Mouse (Mus musculus) hindlimb bud, embryonic 11.5 days (tissue): ENCODE measurements around the gene Bicra.

Experiments used
- DNase-seq: peaks from one replicate; pipeline ENCODE4 v3.0.0-alpha.2; 2012; ENCODE audit warnings: low read depth, low spot score; ENCODE audit errors: extremely low spot score

The Bicra gene

DNA sequence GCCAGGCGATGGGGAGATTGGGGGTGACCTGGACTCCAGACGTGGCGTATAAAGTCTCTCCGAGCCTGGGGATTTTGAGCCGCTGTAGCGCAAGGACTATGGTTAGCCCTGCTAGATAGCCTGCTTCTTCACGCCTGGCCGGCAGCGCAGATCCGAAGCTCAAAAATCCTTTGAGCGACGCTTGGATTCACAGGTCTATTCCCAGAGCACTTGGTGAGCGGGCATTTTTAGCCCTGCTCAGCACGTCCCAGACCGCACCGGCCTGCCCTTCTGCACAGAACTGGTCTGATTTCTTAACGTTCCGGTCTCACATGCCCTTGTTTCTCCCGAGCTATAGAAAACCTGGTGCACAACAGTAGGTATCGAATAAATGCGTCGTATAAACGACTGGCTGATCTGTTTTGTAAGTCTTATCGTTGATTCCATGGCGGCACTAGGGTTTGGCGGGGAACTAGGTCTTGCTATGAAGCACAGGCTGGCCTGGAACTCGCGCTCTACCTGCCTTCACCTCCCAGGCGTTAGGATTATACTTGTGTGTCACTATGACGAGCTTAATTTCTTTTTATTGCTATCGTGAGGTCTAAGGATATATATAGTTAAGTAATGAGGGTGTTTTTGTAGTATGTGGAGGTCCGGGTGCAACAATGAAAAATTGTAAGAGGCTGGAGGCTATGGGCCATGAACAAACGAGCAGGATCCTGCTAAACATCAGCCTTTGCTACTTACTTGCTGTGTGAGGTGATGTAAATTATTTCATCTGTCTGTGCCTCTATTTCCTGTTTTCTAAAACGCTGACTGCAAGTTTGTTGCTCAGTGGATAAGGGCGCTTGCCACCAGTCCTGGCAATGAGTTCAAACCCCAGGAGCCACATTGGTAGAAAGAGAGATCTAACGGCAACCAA lies 1.2 kb upstream of the Bicra start:
- DNase-seq, result no peak

DNA sequence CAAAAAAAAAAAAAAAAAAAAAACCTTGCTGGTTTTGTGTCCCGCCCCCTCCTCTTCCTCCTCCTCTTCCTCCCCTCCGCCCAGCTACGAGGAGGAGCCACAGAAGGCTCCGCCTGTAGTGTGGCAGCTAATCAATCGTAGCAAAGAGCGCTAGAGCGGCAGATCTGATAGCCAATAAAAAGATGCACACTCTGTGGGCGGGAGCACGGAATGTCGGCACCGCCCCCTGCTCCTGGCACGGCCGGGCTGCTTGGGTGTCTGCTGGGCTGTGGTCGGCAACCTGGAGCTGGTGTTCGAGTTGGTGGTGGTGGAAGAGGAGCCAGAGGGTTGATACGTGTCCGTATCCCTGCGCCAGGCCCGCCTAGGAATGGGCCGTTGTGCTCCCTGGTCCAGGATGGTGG lies 443 bp upstream of the Bicra start:
- DNase-seq, result peak; percentile 97

DNA sequence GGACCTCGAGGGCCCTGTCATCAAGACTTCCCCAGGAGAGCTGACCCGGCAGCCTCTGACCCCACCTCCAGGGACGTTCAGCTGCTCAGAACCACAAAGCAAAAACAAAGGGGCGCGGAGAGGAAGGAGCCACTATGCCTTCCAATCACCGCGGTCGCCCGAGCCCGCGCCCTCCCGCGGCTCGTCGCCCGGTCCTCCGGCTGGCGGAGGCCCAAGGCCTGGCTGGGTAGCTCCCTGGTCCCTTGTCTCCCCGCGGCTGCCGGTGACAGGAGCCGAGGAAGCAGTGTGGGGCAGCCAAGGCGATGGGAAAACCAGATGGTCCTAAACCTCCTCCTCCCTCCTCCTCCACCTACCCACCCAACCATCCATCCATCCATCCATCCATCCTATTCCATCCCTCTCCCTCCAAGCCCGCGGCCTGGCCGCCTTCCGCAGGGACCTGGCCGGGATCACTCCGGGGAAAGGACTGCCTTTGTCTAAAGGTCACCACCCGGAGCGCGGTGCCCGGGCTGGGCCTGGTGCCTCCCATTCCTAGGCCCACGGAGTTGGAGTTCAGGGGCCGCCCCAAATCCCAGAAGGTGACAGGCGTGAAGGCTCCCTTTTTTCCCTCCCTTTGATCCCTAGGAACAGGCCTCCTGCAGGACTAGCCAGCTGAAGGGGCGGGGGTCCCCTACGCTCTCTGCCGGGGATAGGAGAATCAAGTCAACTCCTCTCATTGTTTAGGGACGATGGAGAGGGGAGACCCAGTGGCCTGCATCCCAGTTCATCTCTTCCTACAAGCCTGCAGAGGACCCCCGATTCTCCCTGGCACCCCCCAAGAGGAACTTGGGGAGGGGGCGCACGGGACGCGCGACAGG lies 1.0 kb downstream of the Bicra start:
- no peak for DNase-seq

DNA sequence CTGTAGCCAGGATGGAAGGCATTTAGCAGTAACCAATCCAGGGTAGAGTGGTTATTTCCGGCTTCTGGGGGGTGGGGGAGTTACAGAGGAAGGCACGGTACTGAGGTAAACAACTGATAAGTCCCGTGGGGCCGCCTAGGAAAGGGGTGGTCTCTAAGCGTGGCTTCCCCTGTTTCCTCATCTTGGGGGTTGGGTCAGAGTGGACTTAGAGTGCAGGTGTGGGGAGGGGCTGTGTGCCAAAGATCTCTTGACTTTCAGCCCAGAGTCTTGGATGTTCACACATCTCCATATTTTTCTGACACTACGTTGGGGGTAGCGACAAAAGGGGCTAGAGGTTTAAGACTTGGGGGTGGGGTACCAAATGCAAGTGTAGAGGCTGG lies 1.6 kb downstream of the Bicra start:
- DNase-seq, result no peak

DNA sequence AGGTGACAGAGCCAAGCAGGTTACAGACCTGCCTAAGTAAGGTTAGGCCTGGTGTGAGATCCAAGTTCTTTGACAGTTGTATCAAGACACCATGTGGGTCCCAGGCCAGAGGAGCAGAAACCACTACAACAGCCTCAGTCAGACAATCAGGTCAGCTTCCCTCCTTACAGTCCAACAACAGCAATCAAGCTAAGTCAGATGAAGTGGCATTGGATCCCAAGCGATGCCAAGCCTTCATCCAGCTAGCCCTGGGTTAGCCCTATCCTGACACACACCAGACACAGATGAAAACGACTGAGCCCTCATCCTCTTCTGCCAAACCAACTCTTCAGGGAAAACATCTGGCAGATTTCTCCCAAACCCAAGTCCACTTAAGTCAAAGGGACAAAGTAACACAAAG lies 2.2 kb downstream of the Bicra start:
- DNase-seq, result no peak

DNA sequence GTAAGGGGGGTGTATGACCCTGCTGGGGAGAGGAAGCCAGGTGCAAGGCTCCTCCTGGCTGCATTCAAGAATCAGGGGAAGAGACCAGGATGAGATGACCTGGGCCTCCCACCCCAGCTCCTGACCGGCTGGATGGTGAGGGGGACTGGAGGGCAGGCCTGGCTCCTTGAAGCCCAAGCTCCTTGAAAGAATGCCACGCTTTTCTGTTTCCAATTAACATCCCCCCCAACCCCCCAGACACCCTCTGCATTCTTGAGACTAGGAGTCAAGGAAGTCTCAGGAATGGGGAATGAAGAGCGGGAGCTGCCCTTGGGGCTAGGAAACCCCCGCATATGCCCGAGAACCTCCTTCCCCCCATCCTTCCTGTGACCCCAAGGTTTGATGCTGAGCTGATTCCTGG lies 3.2 kb downstream of the Bicra start:
- no peak for DNase-seq

DNA sequence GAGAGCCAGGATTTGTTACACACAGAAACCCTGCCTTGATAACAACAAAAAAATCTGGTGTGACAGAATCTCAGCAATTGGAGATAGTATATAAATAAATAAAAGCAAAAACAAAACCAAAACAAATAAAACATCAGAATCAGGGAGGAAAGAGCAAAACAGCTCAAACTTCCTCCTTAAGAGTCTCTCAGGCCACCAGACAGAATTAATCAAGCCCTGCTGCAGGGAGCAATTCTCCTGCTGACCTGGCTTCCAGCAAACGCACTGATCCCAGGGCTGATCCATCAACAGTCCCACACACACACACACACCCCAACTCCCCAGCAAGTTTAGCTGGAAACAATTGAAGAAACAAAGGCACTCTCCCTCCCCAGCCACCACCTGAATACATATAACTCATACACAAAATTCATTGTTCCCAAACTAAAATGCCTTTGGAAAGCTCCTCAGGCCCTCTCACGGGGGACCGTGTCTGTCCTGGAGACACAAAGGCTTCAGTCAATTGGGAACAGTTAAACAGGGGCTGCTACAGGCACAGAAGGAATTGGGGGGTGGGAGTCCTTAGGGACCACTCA lies 3.8 kb downstream of the Bicra start:
- DNase-seq, result no peak

DNA sequence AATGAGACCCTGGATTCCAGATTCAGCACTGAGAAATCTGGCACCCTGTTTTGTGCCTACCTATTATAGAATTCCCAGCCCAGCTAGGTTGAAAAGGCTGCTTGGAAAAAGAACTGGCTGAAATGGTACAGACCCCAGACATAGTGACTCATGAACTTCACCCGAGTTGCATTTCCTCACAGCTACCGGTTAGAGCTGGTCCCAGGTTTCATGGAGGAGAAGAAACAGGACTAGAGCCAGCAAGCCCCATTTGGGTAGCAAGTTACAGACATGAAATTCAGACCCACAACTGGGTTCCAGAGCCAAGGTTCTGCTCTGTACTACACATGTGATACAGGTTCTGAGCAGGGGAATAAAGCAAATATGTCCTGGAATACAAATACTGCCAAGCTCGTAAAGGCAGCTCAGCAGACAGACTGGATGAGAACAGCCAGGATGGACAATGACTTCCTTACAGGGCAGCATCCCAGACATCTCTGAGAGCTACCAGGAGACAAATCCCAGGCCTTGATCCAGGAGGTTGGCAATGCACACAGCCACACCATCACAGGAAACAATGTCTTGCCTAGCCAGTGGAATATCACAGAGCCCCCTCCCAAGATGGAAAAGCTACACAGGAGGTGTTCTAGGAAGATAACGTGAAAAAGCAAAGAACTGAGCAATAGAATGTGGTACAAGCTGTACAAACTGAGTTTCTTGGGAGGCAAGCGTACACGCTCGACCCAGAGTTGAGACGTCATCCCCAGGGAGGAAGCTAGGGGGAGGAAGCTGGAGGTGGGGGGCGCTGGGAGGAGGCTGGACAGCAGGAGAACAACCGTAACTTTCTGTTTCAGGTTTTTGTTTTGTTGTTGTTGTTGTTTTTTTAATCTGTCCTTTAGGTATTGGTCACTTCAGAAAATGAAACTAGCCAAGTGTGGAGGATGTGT lies 4.6 kb downstream of the Bicra start:
- DNase-seq, result no peak

DNA sequence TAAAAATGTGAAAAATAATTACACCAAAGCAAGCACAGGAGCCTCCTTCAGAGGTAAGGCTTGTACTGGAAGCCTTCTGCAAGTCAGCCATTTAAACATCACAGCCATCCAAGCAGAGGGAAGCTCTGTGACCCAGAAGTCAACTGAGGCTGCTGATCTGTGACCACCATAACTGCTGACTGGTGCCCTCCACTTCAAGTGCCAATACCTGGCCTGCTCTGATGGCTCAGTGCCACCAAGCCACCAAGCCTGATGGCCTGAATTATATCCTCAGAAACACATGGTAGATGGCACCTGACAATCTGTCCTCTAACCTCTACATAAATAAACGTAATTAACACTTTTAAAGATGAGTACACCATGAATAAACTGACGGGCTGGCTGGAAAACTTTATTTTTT lies 6.5 kb downstream of the Bicra start:
- no peak for DNase-seq

DNA sequence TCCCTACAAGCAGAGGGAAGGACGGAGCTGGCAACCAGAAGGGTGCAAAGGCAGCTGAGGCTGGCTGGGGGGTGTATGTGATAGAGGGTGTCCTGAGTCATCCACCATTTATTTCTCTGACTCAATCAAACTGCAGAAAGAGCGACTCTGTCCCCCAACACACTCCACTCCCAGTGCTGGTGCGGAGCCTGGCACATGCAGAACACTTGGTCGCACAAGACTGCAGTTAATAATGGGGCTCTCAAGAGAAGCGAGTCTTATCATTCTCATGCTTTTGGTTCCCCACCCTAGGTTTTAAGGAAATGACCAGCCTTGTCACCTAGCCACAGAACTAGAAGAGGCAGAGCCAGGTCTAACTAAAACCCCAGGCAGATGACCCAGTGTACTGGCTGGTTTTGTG lies 8.4 kb downstream of the Bicra start:
- no peak for DNase-seq

DNA sequence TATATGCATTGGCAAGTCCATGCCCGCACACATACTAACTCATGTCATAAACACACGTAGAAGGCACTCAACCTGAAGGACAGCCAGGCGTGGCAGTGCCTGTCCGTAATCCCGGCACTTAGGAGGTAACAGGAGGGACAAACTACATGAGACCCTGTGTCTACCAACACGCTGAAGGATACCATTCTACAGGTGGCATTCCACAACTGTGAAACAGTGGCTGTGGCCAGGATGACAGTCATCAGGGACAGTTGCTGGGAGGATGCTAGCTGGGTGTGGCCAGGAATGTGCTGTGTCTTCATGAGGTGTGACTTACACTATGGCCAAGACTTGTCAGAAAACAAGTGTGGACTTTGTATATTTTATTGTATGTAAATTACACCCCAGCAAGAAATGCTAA lies 10.7 kb downstream of the Bicra start:
- DNase-seq, result no peak

DNA sequence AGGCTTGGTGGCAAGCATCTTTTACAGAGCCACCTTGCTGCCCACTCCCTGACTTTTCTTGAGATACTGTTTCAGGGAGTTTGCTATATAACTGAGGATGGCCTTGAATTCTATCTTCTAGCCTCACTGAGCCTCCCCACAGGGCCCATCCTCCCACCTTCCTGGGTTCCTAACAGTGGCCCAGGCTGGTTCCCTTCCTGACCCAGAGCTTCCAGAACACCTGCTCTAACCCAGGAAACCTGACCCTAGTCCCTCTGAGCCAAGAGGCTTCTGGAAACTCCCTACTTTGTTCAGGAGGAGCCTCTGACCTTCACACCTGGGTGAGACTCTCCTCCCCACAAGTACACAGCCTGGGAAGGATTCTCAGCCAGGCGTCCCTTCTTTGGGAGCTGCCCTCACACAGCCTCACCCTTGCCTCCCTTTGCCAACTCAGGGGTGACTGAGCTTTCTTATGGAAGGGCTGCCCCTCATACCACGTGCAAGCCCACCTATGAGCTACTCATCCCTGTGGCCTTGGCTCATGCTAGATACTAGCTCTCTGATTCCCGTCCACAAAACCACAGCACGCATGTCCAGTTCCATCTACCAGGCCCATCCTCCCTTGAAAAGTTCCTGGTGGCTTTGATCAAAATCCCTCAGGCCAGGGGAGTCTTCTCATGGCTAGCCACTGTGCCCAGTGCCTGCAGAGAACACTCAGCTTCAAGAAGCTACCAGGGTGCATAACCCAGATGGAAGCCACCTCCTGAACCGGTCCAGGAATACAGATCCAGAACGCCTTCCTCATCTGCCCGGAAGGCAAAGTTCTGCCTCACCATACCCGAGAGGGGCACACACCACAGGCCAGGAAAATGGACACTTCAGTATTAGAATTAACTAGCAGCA lies 13.9 kb downstream of the Bicra start:
- no peak for DNase-seq

DNA sequence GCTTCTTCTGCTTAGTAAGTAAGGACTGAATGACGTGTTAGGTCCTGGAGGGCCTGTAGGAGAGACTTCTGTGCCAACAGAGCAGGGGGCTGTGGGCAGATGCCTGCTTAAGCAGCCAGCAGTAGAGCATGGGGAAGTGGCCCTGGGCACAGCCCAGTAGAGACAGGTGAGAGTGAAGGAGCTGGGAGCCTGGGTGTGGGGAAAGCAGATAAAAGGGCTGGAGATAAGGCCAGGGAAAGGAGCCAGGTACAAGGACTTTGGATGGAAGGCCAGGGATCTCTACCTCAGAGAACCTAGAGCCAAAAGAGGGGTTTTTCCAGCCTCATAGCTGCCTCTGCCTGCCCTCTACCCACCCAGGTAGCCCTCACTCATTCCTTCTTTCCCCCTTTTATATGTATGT lies 14.7 kb downstream of the Bicra start:
- DNase-seq, result no peak

DNA sequence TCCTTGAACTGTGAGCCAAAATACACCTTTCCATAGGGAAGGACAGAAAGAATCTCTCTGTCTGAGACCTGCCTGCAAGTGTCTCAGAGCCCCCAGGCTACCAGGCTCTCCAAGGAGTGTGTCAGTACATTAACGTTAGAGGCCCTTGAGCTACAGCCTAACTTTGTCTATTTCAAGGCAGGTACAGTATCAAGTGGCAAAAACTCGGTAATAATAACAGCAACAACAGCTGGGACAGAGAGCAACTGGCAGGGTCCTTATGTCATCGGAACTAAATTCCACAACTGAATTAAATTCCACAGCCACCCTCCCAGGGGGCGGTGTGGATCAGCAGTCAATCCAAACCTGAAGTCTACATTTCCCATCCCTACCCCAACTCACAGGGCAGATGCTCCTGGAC lies 16.6 kb downstream of the Bicra start:
- DNase-seq, result no peak

DNA sequence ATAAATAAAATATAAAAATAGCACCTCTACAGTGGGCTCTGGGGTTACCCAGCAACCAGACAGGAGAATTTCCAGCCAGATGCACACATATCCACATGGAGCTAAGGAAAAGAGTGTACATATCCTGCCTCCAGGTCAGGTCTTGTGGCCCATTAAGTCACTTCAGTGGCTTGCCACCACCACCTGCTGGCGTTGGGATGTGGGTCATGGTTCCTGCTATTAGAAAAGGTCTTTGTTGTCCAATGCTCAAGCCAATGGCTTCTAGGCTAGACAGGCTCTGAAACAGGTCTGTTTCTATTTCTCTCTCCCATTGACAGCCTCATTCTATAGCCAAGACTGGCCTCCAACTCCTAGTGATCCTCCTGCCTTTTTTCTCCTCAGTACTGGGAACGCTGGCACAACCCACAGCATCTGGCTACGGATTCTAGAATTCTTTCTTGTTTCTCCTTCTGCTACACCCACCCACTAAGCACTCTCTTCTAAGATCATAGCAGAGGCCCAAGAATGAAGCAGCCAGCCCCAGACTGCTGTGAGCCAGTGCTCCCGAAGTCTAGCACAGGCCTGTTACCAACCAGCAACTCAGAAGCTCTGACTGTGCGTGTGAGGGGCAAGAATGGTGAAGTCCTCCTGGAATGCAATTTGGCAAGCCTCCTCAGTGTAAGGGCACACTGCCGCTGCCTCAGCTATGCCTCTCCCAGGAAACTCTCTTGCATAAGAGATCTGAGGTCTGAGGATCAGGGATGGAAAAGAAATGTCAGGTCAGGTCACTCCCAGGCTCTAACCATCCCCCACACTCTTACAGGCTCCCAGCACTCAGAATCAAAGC lies 19.4 kb downstream of the Bicra start:
- no peak for DNase-seq

DNA sequence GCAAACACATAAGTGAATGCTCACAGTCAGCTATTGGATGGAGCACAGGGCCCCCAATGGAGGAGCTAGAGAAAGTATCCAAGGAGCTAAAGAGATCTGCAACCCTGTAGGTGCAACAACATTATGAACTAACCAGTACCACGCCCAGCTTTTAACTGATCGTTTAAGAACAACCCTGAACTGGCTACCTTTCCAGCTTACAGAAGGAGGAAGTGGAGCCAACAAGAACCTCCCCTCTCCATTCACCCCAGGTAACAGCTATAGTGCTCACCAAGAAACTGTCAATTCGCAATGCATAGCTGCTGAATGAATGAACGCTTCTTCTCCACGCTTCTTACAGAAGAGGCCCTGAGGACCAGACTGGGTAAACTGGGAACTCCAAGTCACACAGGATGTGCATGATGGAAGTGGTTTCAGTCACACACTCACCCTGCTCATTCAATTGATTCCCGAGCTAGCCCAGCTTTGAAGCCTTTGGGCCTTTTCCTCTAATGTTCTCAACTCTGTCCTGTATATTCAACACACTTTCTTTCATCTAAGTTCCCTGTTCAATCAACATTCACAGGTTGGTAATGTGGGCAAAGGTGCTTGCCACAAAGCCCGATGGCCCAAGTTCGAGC lies 23.0 kb downstream of the Bicra start:
- no peak for DNase-seq

DNA sequence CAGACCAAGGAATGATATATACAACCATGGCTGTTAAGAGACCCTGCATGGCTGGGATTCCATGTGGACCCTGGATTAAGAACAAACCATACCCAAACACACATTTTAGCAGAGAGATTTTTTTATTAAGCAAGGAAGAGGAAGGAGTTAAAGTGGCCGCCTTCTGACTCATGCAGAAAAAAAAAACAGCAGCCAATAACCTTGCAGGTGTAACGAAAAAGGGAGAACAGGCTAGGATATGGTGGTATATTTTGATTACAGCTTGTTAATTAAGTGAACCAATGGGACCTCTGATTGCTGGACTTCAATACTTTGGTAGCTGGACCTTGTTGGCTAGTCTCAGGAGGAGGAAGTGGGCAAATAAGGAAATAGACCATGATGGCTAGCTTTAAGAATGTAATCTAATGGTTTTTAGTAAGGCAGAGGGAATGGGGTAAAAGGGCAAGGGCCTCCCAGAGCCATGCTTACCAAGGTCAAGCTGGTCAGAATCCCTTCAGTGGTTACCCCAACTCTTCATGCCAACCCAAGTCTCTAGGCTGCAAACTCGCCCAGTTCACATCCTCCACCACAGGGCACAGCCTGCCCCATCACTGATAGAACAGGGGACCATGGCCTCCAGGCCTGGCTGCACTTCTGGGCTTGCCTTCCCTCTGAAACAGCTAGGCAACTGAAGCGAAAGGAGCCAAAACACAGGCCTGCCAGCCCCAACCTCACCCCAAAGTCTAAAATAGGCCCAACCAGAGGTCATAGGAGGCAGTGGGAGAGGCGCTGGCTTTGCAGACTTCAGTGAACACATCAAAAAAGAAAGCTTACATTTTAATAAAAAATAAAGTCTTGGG lies 28.2 kb downstream of the Bicra start:
- DNase-seq, result no peak
